Mouse (Mus musculus): ENCODE data around the gene Slc25a12. TPM values are rescaled to one million over a fixed set of nuclear protein-coding genes. Genes with fewer than 3 reads are reported as not detected.

The Slc25a12 gene
- polyA plus RNA-seq, 1 experiment from 2014 or later, result 28.0 TPM

DNA sequence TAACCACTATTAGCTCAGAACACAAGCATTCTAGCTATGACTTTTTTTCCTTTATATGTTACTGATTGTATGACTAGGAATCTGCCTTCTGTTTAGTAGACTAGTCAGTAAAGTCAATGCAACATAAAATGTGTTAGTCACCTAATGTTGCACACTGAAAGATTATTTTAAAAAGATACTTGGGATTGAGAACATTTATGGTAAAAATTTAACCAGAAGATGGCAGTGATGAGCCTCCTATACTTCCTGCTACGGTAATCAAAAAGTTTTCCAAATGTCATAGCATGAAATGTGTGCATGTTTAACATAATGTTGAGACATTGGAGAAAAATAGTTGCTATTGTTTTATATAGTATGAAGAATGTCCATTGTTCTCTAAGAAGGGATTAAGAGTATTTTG is 140.2 kb downstream of the Slc25a12 start:
- H3K4me1 ChIP-seq (ENCODE audit: control insufficient read depth, insufficient read depth, low read length), result no peaks in the 10 kb centered on the region
- peaks cover 14% of the 10 kb centered on the region; the same call in 1 of the 2 replicates for H3K36me3 ChIP-seq (ENCODE audit: control insufficient read depth, insufficient read depth, low read length)
- DNase-seq (ENCODE audit: low spot score) (no peak), ATAC-seq (ENCODE audit: insufficient number of reproducible peaks, low FRiP score, low TSS enrichment, low read depth) (no peak)
- no peak overlapping the region for H3K9ac ChIP-seq (ENCODE audit: low read length)
- H3K4me3 ChIP-seq (ENCODE audit: low read depth, low read length), result no peak overlapping the region
- H3K9me3 ChIP-seq (ENCODE audit: control insufficient read depth, low read length), result no peaks in the 10 kb centered on the region
- H3K4me2 ChIP-seq (ENCODE audit: low read depth, severe bottlenecking), result no peak overlapping the region
- 67% methylated on average over 1 of the region's 1 CpGs for WGBS
- no peak overlapping the region for H3K27ac ChIP-seq (replicated peaks; ENCODE audit: low read depth, low read length)
- H3K27me3 ChIP-seq (ENCODE audit: control insufficient read depth, insufficient read depth, low read length), result no peaks in the 10 kb centered on the region

Other genes starting within 250 kb of the Slc25a12 start
- 0.60 and 0.67 TPM in 2 replicates for gene Cybrd1, start 249.8 kb downstream of the Slc25a12 start, polyA plus RNA-seq (2014; fragmentation: Nextera tagmentation; extraction: Ambion mirVana)
- gene Dync1i2, start 156.0 kb downstream of the Slc25a12 start, polyA plus RNA-seq (2014; fragmentation: Nextera tagmentation; extraction: Ambion mirVana), result 128 and 140 TPM in 2 replicates
- 168 and 180 TPM in 2 replicates for gene Hat1, start 21.2 kb upstream of the Slc25a12 start, polyA plus RNA-seq (2014; fragmentation: Nextera tagmentation; extraction: Ambion mirVana)
- 32.6 and 34.3 TPM in 2 replicates for gene Metap1d, start 85.5 kb upstream of the Slc25a12 start, polyA plus RNA-seq (2014; fragmentation: Nextera tagmentation; extraction: Ambion mirVana)
- 5.8 and 6.3 TPM in 2 replicates for gene Dlx1, start 160.4 kb upstream of the Slc25a12 start, polyA plus RNA-seq (2014; fragmentation: Nextera tagmentation; extraction: Ambion mirVana)
- 5.6 and 7.3 TPM in 2 replicates for gene Dlx2, start 179.0 kb upstream of the Slc25a12 start, polyA plus RNA-seq (2014; fragmentation: Nextera tagmentation; extraction: Ambion mirVana)

All from limb, embryonic 11.5 days (tissue).